Mouse (Mus musculus) spleen, adult 2 months (tissue): ENCODE data around the gene Mrps11.

Source experiments
- CTCF ChIP-seq: fragments of 200-500 bp; IDR thresholded peaks from 2 replicates; pipeline ENCODE4 v1.5.1; 2011; ENCODE audit warnings: mild to moderate bottlenecking, inconsistent platforms; ENCODE audit not compliant: insufficient read depth, insufficient read length, insufficient replicate concordance; ENCODE audit errors: extremely low read depth
- POLR2A ChIP-seq: fragments of 200-500 bp; IDR thresholded peaks from 2 replicates; pipeline ENCODE4 v1.6.1; 2011; ENCODE audit warnings: low read depth, low read length, inconsistent platforms

DNA sequence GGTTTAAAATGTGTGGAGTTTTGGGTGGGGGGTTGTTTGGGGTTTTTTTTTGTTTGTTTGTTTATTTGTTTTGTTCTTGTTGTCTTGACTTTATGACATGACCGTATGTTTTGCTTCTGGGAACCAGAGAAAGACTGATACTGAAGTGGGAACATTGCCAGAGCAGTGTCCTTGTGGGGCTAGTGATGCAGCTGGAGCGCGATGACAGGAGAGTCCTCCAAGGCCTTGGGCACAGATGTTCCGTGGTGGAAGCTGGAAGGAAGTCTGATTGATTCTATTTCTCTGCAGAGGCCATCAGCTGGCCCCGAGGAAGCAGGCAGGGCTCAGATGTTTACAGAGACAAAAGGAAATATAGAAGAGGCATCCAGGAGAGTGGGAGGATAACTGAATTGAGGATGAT, 3.0 kb downstream of the Mrps11 start:
- TF ChIP-seq POLR2A (no peak), CTCF (no peak)
